Mouse (Mus musculus) megakaryocyte, embryonic 14.5 days (primary cell): ENCODE measurements around the gene Avp.

Experiments used
- FLI1 ChIP-seq: IDR thresholded peaks from 2 replicates; pipeline ENCODE4 v1.6.1; 2012; ENCODE audit warnings: low read length, inconsistent platforms, mixed read lengths
- GATA1 ChIP-seq: IDR thresholded peaks from 3 replicates; pipeline ENCODE4 v1.6.1; 2012; ENCODE audit warnings: mixed read lengths, low read length, inconsistent platforms, borderline replicate concordance

- no peak for TF ChIP-seq GATA1
- peak; percentile 41; the same call in 1 of the 2 replicates for TF ChIP-seq FLI1
Observed at GRCm38 (mm10) chr2:130629839-130630203, 47.5 kb upstream of the Avp start, which contains the start of the genes Fastkd5 and Ubox5.
